Mouse (Mus musculus): ENCODE results near the gene Cltc. TPM values are rescaled to one million over a fixed set of nuclear protein-coding genes. Genes with fewer than 3 reads are reported as not detected.
"Not testable (repeated sequence)": the region's sequence is repeated elsewhere in the genome, so short reads cannot be mapped to it uniquely, and the experiment has no call there.

Gene Cltc
- polyA plus RNA-seq (2012; rRNA removed) = 63.0 and 84.5 TPM in 2 replicates

- WGBS = under 1% methylated on average over 73 of the region's 73 CpGs
- peaks cover 10% of the 10 kb centered on the region for H3K4me1 ChIP-seq (ENCODE audit: control insufficient read depth, insufficient read depth, low read length)
- H3K4me3 ChIP-seq (replicated peaks; ENCODE audit: extremely low read depth, low read depth, low read length) = peak within 1 kb of the TSS; percentile 99
- peak; percentile 95 for DNase-seq
- peak; percentile 97 for TF ChIP-seq POLR2A (IDR thresholded peaks at IDR 0.05; ENCODE audit: borderline replicate concordance, extremely low read depth, low read depth, low read length)
- TF ChIP-seq CTCF (IDR thresholded peaks at IDR 0.05; ENCODE audit: insufficient read depth, low read length) = no peak
Observed at GRCm38 (mm10) chr11:86757480-86758371, at the start of gene Cltc. Gene Cltc (minus strand): TSS chr11:86757565.

GRCm38 (mm10) chr11:86807001-86807477 is 49.7 kb upstream of the Cltc start:
- no peak for DNase-seq
- peaks cover 2% of the 10 kb centered on the region; the same call in 1 of the 2 replicates for H3K4me1 ChIP-seq (ENCODE audit: control insufficient read depth, insufficient read depth, low read length)
- H3K4me3 ChIP-seq (replicated peaks; ENCODE audit: extremely low read depth, low read depth, low read length) = peak overlapping the region; percentile 89
- WGBS = 2% methylated on average over 25 of the region's 25 CpGs
- TF ChIP-seq CTCF (IDR thresholded peaks at IDR 0.05; ENCODE audit: insufficient read depth, low read length) (no peak), POLR2A (IDR thresholded peaks at IDR 0.05; ENCODE audit: borderline replicate concordance, extremely low read depth, low read depth, low read length) (no peak)

- Histone ChIP-seq H3K4me1 (ENCODE audit: control insufficient read depth, insufficient read depth, low read length) (no peaks in the 10 kb centered on the region), H3K4me3 (replicated peaks; ENCODE audit: extremely low read depth, low read depth, low read length) (no peak overlapping the region)
- 80% methylated on average over 1 of the region's 1 CpGs for WGBS
- no peak for TF ChIP-seq CTCF (IDR thresholded peaks at IDR 0.05; ENCODE audit: insufficient read depth, low read length)
- TF ChIP-seq POLR2A (IDR thresholded peaks at IDR 0.05; ENCODE audit: borderline replicate concordance, extremely low read depth, low read depth, low read length) = no peak
- no peak for DNase-seq
Observed at GRCm38 (mm10) chr11:86794161-86794560, 36.8 kb upstream of the Cltc start.

- 97% methylated on average over 5 of the region's 5 CpGs for WGBS
- not testable (repeated sequence) for H3K4me3 ChIP-seq (replicated peaks; ENCODE audit: extremely low read depth, low read depth, low read length); DNase-seq; H3K4me1 ChIP-seq (ENCODE audit: control insufficient read depth, insufficient read depth, low read length)
Observed at GRCm38 (mm10) chr11:86787436-86787835, 30.1 kb upstream of the Cltc start.

- TF ChIP-seq CTCF (IDR thresholded peaks at IDR 0.05; ENCODE audit: insufficient read depth, low read length) (no peak), POLR2A (IDR thresholded peaks at IDR 0.05; ENCODE audit: borderline replicate concordance, extremely low read depth, low read depth, low read length) (no peak)
- no peak overlapping the region for H3K4me3 ChIP-seq (replicated peaks; ENCODE audit: extremely low read depth, low read depth, low read length)
- no peak for DNase-seq
- no peaks in the 10 kb centered on the region for H3K4me1 ChIP-seq (ENCODE audit: control insufficient read depth, insufficient read depth, low read length)
- WGBS = 98% methylated on average over 2 of the region's 2 CpGs
Observed at GRCm38 (mm10) chr11:86785767-86786166, 28.4 kb upstream of the Cltc start.

GRCm38 (mm10) chr11:86769884-86770283 is 12.5 kb upstream of the Cltc start:
- DNase-seq = no peak
- 62% methylated on average over 4 of the region's 4 CpGs for WGBS
- Histone ChIP-seq H3K4me1 (ENCODE audit: control insufficient read depth, insufficient read depth, low read length) (peaks cover 8% of the 10 kb centered on the region), H3K4me3 (replicated peaks; ENCODE audit: extremely low read depth, low read depth, low read length) (no peak overlapping the region)
- TF ChIP-seq POLR2A (IDR thresholded peaks at IDR 0.05; ENCODE audit: borderline replicate concordance, extremely low read depth, low read depth, low read length) (no peak), CTCF (IDR thresholded peaks at IDR 0.05; ENCODE audit: insufficient read depth, low read length) (no peak)

- whole genome bisulfite sequencing = 97% methylated on average over 2 of the region's 2 CpGs
- TF ChIP-seq POLR2A (IDR thresholded peaks at IDR 0.05; ENCODE audit: borderline replicate concordance, extremely low read depth, low read depth, low read length) (no peak), CTCF (IDR thresholded peaks at IDR 0.05; ENCODE audit: insufficient read depth, low read length) (no peak)
Observed at GRCm38 (mm10) chr11:86764501-86764900, 7.1 kb upstream of the Cltc start.

GRCm38 (mm10) chr11:86763127-86763526 is 5.8 kb upstream of the Cltc start:
- not testable (repeated sequence) for DNase-seq; H3K4me1 ChIP-seq (ENCODE audit: control insufficient read depth, insufficient read depth, low read length); H3K4me3 ChIP-seq (replicated peaks; ENCODE audit: extremely low read depth, low read depth, low read length)
- 95% methylated on average over 11 of the region's 11 CpGs for WGBS

More at GRCm38 (mm10) chr11:86764501-86764900, 7.1 kb upstream of the Cltc start:
- DNase-seq = no peak
- Histone ChIP-seq H3K4me3 (replicated peaks; ENCODE audit: extremely low read depth, low read depth, low read length) (no peak overlapping the region), H3K4me1 (ENCODE audit: control insufficient read depth, insufficient read depth, low read length) (no peaks in the 10 kb centered on the region; the same call in 1 of the 2 replicates)

GRCm38 (mm10) chr11:86760357-86760756 is 3.0 kb upstream of the Cltc start:
- H3K4me1 ChIP-seq (ENCODE audit: control insufficient read depth, insufficient read depth, low read length) = peaks cover 5% of the 10 kb centered on the region
- no peak for TF ChIP-seq POLR2A (IDR thresholded peaks at IDR 0.05; ENCODE audit: borderline replicate concordance, extremely low read depth, low read depth, low read length)
- no peak for TF ChIP-seq CTCF (IDR thresholded peaks at IDR 0.05; ENCODE audit: insufficient read depth, low read length)
- no peak overlapping the region for H3K4me3 ChIP-seq (replicated peaks; ENCODE audit: extremely low read depth, low read depth, low read length)
- DNase-seq = no peak

GRCm38 (mm10) chr11:86759886-86760285 is 2.5 kb upstream of the Cltc start:
- DNase-seq = no peak
- H3K4me3 ChIP-seq (replicated peaks; ENCODE audit: extremely low read depth, low read depth, low read length) = no peak overlapping the region
- H3K4me1 ChIP-seq (ENCODE audit: control insufficient read depth, insufficient read depth, low read length) = peaks cover 5% of the 10 kb centered on the region
- TF ChIP-seq POLR2A (IDR thresholded peaks at IDR 0.05; ENCODE audit: borderline replicate concordance, extremely low read depth, low read depth, low read length) = no peak
- no peak for TF ChIP-seq CTCF (IDR thresholded peaks at IDR 0.05; ENCODE audit: insufficient read depth, low read length)
- WGBS = 88% methylated on average over 2 of the region's 2 CpGs

All from lung, adult 2 months (tissue).